Mouse (Mus musculus) limb, embryonic 14.5 days (tissue): Measurements from ENCODE around the gene Fam160a2. TPM values are rescaled to one million over a fixed set of nuclear protein-coding genes. Genes with fewer than 3 reads are reported as not detected.

Source experiments
- ATAC-seq: fragments of 200-750 bp; cut with Nextera tagmentation; 2 replicates; pipeline ENCODE4 v1.8.0; 2017; ENCODE audit warnings: low read depth, moderate number of reproducible peaks, moderate TSS enrichment; ENCODE audit not compliant: low FRiP score
- DNase-seq: peaks from one replicate; pipeline ENCODE4 v3.0.0-alpha.2; 2015; ENCODE audit warnings: low spot score
- H3K27ac ChIP-seq: fragments of 300-500 bp; sonication (generic); replicated peaks from 2 replicates; pipeline ENCODE4 v1.5.1; 2014; ENCODE audit warnings: low read depth, mild to moderate bottlenecking, low read length, moderate library complexity, mixed read lengths
- H3K27me3 ChIP-seq: fragments of 300-500 bp; sonication (generic); 2 replicates; pipeline ENCODE4 v1.6.1; 2014; ENCODE audit warnings: low read length, mixed read lengths; ENCODE audit not compliant: control insufficient read depth, insufficient read depth
- H3K36me3 ChIP-seq: fragments of 300-500 bp; sonication (generic); 2 replicates; pipeline ENCODE4 v1.6.1; 2014; ENCODE audit warnings: mild to moderate bottlenecking, low read length, moderate library complexity, mixed read lengths; ENCODE audit not compliant: control insufficient read depth, insufficient read depth
- H3K4me1 ChIP-seq: fragments of 300-500 bp; sonication (generic); 2 replicates; pipeline ENCODE4 v1.6.1; 2014; ENCODE audit warnings: antibody characterized with exemption, low read length, mixed read lengths; ENCODE audit not compliant: control insufficient read depth, insufficient read depth
- H3K4me2 ChIP-seq: fragments of 300-500 bp; sonication (generic); replicated peaks from 2 replicates; pipeline ENCODE4 v1.6.1; 2014; ENCODE audit warnings: low read depth, mild to moderate bottlenecking, low read length, moderate library complexity; ENCODE audit not compliant: severe bottlenecking
- H3K4me3 ChIP-seq: fragments of 300-500 bp; sonication (generic); replicated peaks from 2 replicates; pipeline ENCODE4 v1.5.1; 2014; ENCODE audit warnings: low read length
- H3K9ac ChIP-seq: fragments of 300-500 bp; sonication (generic); 2 replicates; pipeline ENCODE4 v1.6.1; 2014; ENCODE audit warnings: mild to moderate bottlenecking, low read depth, low read length, moderate library complexity; ENCODE audit not compliant: severe bottlenecking
- H3K9me3 ChIP-seq: fragments of 300-500 bp; sonication (generic); 2 replicates; pipeline ENCODE4 v1.6.1; 2016; ENCODE audit warnings: low read length; ENCODE audit not compliant: control insufficient read depth
- POLR2A ChIP-seq: fragments of 200-500 bp; IDR thresholded peaks from 2 replicates; pipeline ENCODE4 v1.8.0; 2012; ENCODE audit warnings: inconsistent platforms, mild to moderate bottlenecking, moderate library complexity, borderline replicate concordance; ENCODE audit not compliant: insufficient read depth, insufficient read length; ENCODE audit errors: extremely low read depth
- WGBS: fragments of 180-500 bp; shearing (Covaris S2); extraction: QIAGEN DNeasy Blood & Tissue Kit; methylation state at CpG from one replicate; pipeline ENCODE4 v1.1.7; 2014; 5-methylcytosine and 5-hydroxymethylcytosine counted together
- polyA plus RNA-seq, 2 experiments: library from polyadenylated mRNA; depleted of rRNA in 1 of 2; stranded (reverse) in 1 of 2; unstranded in 1 of 2; fragments of >200 nt; fragmentation: Nextera tagmentation in 1 of 2; extraction: Ambion mirVana in 1 of 2; gene quantifications; 2 replicates each; pipeline versions ENCODE4 v1.2.1 to v1.2.3; 2012 to 2014

Fam160a2 gene
- polyA plus RNA-seq (2012; rRNA removed) (45.7 and 58.7 TPM in 2 replicates), polyA plus RNA-seq (2014; fragmentation: Nextera tagmentation; extraction: Ambion mirVana) (39.3 and 41.2 TPM in 2 replicates)

GRCm38 (mm10) chr7:105399935-105400624, at the start of gene Fam160a2:
TSS of gene Fam160a2 (minus strand) at chr7:105400054.
- Histone ChIP-seq H3K27me3 (no peaks in the 10 kb centered on the region), H3K36me3 (peaks cover 7% of the 10 kb centered on the region; the same call in 1 of the 2 replicates), H3K4me3 (peak within 1 kb of the TSS; percentile 87), H3K9me3 (no peaks in the 10 kb centered on the region), H3K4me1 (peaks cover 5% of the 10 kb centered on the region; the same call in 1 of the 2 replicates), H3K27ac (peak within 1 kb of the TSS; percentile 79), H3K4me2 (peak within 1 kb of the TSS; percentile 57), H3K9ac (peak within 1 kb of the TSS; percentile 79)
- WGBS: under 1% methylated on average over 53 of the region's 55 CpGs
- ATAC-seq (peak; percentile 97), DNase-seq (peak; percentile 98)
- no peak for TF ChIP-seq POLR2A

- H3K27ac ChIP-seq: no peak overlapping the region
- no peak overlapping the region for H3K4me3 ChIP-seq
- TF ChIP-seq POLR2A: no peak
- no peaks in the 10 kb centered on the region for H3K4me1 ChIP-seq
- H3K4me2 ChIP-seq: no peak overlapping the region
- WGBS: 65% methylated on average over 3 of the region's 3 CpGs
- no peak for ATAC-seq
- no peaks in the 10 kb centered on the region for H3K9me3 ChIP-seq
- no peaks in the 10 kb centered on the region for H3K27me3 ChIP-seq
- H3K36me3 ChIP-seq: no peaks in the 10 kb centered on the region
- no peak overlapping the region for H3K9ac ChIP-seq
- DNase-seq: no peak
Measured at GRCm38 (mm10) chr7:105445076-105445475, 45.2 kb upstream of the Fam160a2 start.

- DNase-seq: no peak
- no peak for ATAC-seq
- H3K4me1 ChIP-seq: no peaks in the 10 kb centered on the region
- H3K9me3 ChIP-seq: no peaks in the 10 kb centered on the region
- H3K4me2 ChIP-seq: no peak overlapping the region
- 64% methylated on average over 4 of the region's 4 CpGs for WGBS
- no peaks in the 10 kb centered on the region for H3K36me3 ChIP-seq
- no peaks in the 10 kb centered on the region for H3K27me3 ChIP-seq
- TF ChIP-seq POLR2A: no peak
- no peak overlapping the region for H3K27ac ChIP-seq
- no peak overlapping the region for H3K4me3 ChIP-seq
- no peak overlapping the region for H3K9ac ChIP-seq
Measured at GRCm38 (mm10) chr7:105441426-105441825, 41.6 kb upstream of the Fam160a2 start.

- Histone ChIP-seq H3K27ac (no peak overlapping the region), H3K4me1 (no peaks in the 10 kb centered on the region), H3K4me3 (no peak overlapping the region), H3K9me3 (no peaks in the 10 kb centered on the region), H3K36me3 (no peaks in the 10 kb centered on the region), H3K27me3 (no peaks in the 10 kb centered on the region), H3K9ac (no peak overlapping the region), H3K4me2 (no peak overlapping the region)
- WGBS: 67% methylated on average over 7 of the region's 7 CpGs
- no peak for ATAC-seq
- TF ChIP-seq POLR2A: no peak
- no peak for DNase-seq
Measured at GRCm38 (mm10) chr7:105437979-105438772, 38.3 kb upstream of the Fam160a2 start.

GRCm38 (mm10) chr7:105434798-105435197, 34.9 kb upstream of the Fam160a2 start:
- Histone ChIP-seq H3K27ac (no peak overlapping the region), H3K9ac (no peak overlapping the region), H3K27me3 (no peaks in the 10 kb centered on the region), H3K4me1 (no peaks in the 10 kb centered on the region), H3K36me3 (no peaks in the 10 kb centered on the region), H3K9me3 (no peaks in the 10 kb centered on the region), H3K4me3 (no peak overlapping the region), H3K4me2 (no peak overlapping the region)
- WGBS: 84% methylated on average over 18 of the region's 22 CpGs
- no peak for TF ChIP-seq POLR2A
- ATAC-seq: no peak
- no peak for DNase-seq
